Mouse (Mus musculus) lung, embryonic 14.5 days (tissue): ENCODE results near the gene Amfr. TPM values are rescaled to one million over a fixed set of nuclear protein-coding genes. Genes with fewer than 3 reads are reported as not detected.

Experiments used
- ATAC-seq: fragments of 200-750 bp; cut with Nextera tagmentation; 2 replicates; pipeline ENCODE4 v1.8.0; 2017; ENCODE audit warnings: mild to moderate bottlenecking, moderate TSS enrichment, moderate library complexity; ENCODE audit not compliant: insufficient read depth
- DNase-seq: peaks from one replicate; pipeline ENCODE4 v3.0.0-alpha.2; 2015
- H3K27ac ChIP-seq: fragments of 300-500 bp; sonication (generic); 2 replicates; pipeline ENCODE4 v1.5.1; 2014; ENCODE audit warnings: low read depth, mild to moderate bottlenecking, moderate library complexity
- H3K27me3 ChIP-seq: fragments of 300-500 bp; sonication (generic); 2 replicates; pipeline ENCODE4 v1.6.1; 2014; ENCODE audit warnings: low read length, control low read depth; ENCODE audit not compliant: insufficient read depth
- H3K36me3 ChIP-seq: fragments of 300-500 bp; sonication (generic); 2 replicates; pipeline ENCODE4 v1.6.1; 2014; ENCODE audit warnings: control low read depth; ENCODE audit not compliant: insufficient read depth
- H3K4me1 ChIP-seq: fragments of 300-500 bp; sonication (generic); 2 replicates; pipeline ENCODE4 v1.6.1; 2014; ENCODE audit warnings: antibody characterized with exemption, control low read depth; ENCODE audit not compliant: insufficient read depth
- H3K4me2 ChIP-seq: fragments of 300-500 bp; sonication (generic); 2 replicates; pipeline ENCODE4 v1.6.1; 2014; ENCODE audit warnings: mild to moderate bottlenecking
- H3K4me3 ChIP-seq: fragments of 300-500 bp; sonication (generic); 2 replicates; pipeline ENCODE4 v1.5.1; 2014; ENCODE audit warnings: low read depth, low read length
- H3K9ac ChIP-seq: fragments of 300-500 bp; sonication (generic); 2 replicates; pipeline ENCODE4 v1.6.1; 2014
- H3K9me3 ChIP-seq: fragments of 300-500 bp; sonication (generic); 2 replicates; pipeline ENCODE4 v1.6.1; 2016; ENCODE audit warnings: low read depth, low read length, control low read depth
- CTCF ChIP-seq: IDR thresholded peaks from 2 replicates; pipeline ENCODE4 v1.5.1; 2016; ENCODE audit warnings: antibody characterized with exemption, low read depth
- WGBS: fragments of 180-500 bp; shearing (Covaris S2); extraction: QIAGEN DNeasy Blood & Tissue Kit; methylation state at CpG from one replicate; pipeline ENCODE4 v1.1.7; 2014; 5-methylcytosine and 5-hydroxymethylcytosine counted together
- polyA plus RNA-seq: library from polyadenylated mRNA; unstranded; fragments of >200 nt; fragmentation: Nextera tagmentation; extraction: Ambion mirVana; gene quantifications from 2 replicates; pipeline ENCODE4 v1.2.1, GENCODE M21; 2014

Amfr gene
- polyA plus RNA-seq, 1 experiment from 2014 or later, result 54.7 TPM

GRCm38 (mm10) chr8:93981679-93982215 is 30.9 kb downstream of the Amfr start:
- Histone ChIP-seq H3K4me1 (no peaks in the 10 kb centered on the region), H3K36me3 (peaks cover 89% of the 10 kb centered on the region), H3K27me3 (no peaks in the 10 kb centered on the region), H3K9ac (no peak overlapping the region), H3K4me3 (no peak overlapping the region), H3K9me3 (no peaks in the 10 kb centered on the region), H3K27ac (no peak overlapping the region), H3K4me2 (no peak overlapping the region)
- no peak for TF ChIP-seq CTCF
- WGBS, result 86% methylated on average over 5 of the region's 5 CpGs
- DNase-seq (no peak), ATAC-seq (no peak)

GRCm38 (mm10) chr8:93980141-93980540 is 32.5 kb downstream of the Amfr start:
- Histone ChIP-seq H3K9ac (no peak overlapping the region), H3K36me3 (peaks cover 91% of the 10 kb centered on the region), H3K4me1 (no peaks in the 10 kb centered on the region), H3K4me2 (no peak overlapping the region), H3K4me3 (no peak overlapping the region), H3K27ac (no peak overlapping the region), H3K9me3 (no peaks in the 10 kb centered on the region), H3K27me3 (no peaks in the 10 kb centered on the region)
- no peak for DNase-seq
- TF ChIP-seq CTCF, result no peak
- 94% methylated on average over 4 of the region's 4 CpGs for WGBS
- no peak for ATAC-seq

- Histone ChIP-seq H3K27me3 (no peaks in the 10 kb centered on the region), H3K9ac (no peak overlapping the region), H3K9me3 (no peaks in the 10 kb centered on the region), H3K36me3 (peaks cover 86% of the 10 kb centered on the region), H3K4me3 (no peak overlapping the region), H3K4me1 (no peaks in the 10 kb centered on the region), H3K4me2 (no peak overlapping the region), H3K27ac (no peak overlapping the region)
- no peak for ATAC-seq
- 0 out of 2 replicates have a peak, but pooled peaks have one; percentile 2 for TF ChIP-seq CTCF
- DNase-seq, result no peak
- 91% methylated on average over 6 of the region's 6 CpGs for WGBS
Measured at GRCm38 (mm10) chr8:93976446-93977211, 36.0 kb downstream of the Amfr start.

GRCm38 (mm10) chr8:93975358-93975757 is 37.3 kb downstream of the Amfr start:
- ATAC-seq, result no peak

GRCm38 (mm10) chr8:93974602-93975186 is 37.9 kb downstream of the Amfr start:
- Histone ChIP-seq H3K27ac (no peak overlapping the region), H3K36me3 (peaks cover 81% of the 10 kb centered on the region), H3K4me2 (no peak overlapping the region), H3K9me3 (no peaks in the 10 kb centered on the region), H3K9ac (no peak overlapping the region), H3K4me1 (no peaks in the 10 kb centered on the region), H3K27me3 (no peaks in the 10 kb centered on the region), H3K4me3 (no peak overlapping the region)
- ATAC-seq (0 out of 2 replicates have a peak, but pooled peaks have one; percentile 28), DNase-seq (no peak)
- no peak for TF ChIP-seq CTCF
- 76% methylated on average over 11 of the region's 11 CpGs for WGBS

More at GRCm38 (mm10) chr8:93975358-93975757, 37.3 kb downstream of the Amfr start:
- Histone ChIP-seq H3K27me3 (no peaks in the 10 kb centered on the region), H3K4me2 (no peak overlapping the region), H3K27ac (no peak overlapping the region), H3K36me3 (peaks cover 84% of the 10 kb centered on the region), H3K9me3 (no peaks in the 10 kb centered on the region), H3K4me3 (no peak overlapping the region), H3K4me1 (no peaks in the 10 kb centered on the region), H3K9ac (no peak overlapping the region)
- WGBS, result 91% methylated on average over 2 of the region's 2 CpGs
- TF ChIP-seq CTCF, result no peak
- DNase-seq, result no peak

GRCm38 (mm10) chr8:93973831-93974375 is 38.7 kb downstream of the Amfr start:
- Histone ChIP-seq H3K9me3 (no peaks in the 10 kb centered on the region), H3K4me1 (no peaks in the 10 kb centered on the region), H3K27ac (no peak overlapping the region), H3K4me3 (no peak overlapping the region), H3K36me3 (peaks cover 73% of the 10 kb centered on the region), H3K9ac (no peak overlapping the region), H3K4me2 (no peak overlapping the region), H3K27me3 (no peaks in the 10 kb centered on the region)
- no peak for TF ChIP-seq CTCF
- ATAC-seq (no peak), DNase-seq (no peak)
- WGBS, result 93% methylated on average over 13 of the region's 13 CpGs

GRCm38 (mm10) chr8:93972971-93973734 is 39.5 kb downstream of the Amfr start:
- WGBS, result 78% methylated on average over 14 of the region's 14 CpGs
- Histone ChIP-seq H3K27me3 (no peaks in the 10 kb centered on the region), H3K4me1 (no peaks in the 10 kb centered on the region), H3K4me3 (no peak overlapping the region), H3K36me3 (peaks cover 65% of the 10 kb centered on the region), H3K9me3 (no peaks in the 10 kb centered on the region), H3K9ac (no peak overlapping the region), H3K27ac (no peak overlapping the region), H3K4me2 (no peak overlapping the region)
- ATAC-seq (no peak), DNase-seq (no peak)
- no peak for TF ChIP-seq CTCF
